Mouse (Mus musculus) left cerebral cortex, postnatal 4 days (tissue): ENCODE data around the gene Lamtor2. TPM values are rescaled to one million over a fixed set of nuclear protein-coding genes. Genes with fewer than 3 reads are reported as not detected.
"Not testable (repeated sequence)": the region's sequence is repeated elsewhere in the genome, so short reads cannot be mapped to it uniquely, and the experiment has no call there.

Source experiments
- DNase-seq: peaks from one replicate; pipeline ENCODE4 v3.0.0-alpha.2; 2022
- intact Hi-C: fragments of 180-260 bp; cut with DNase I; formaldehyde crosslinking; loops from one replicate; pipeline ENCODE4 v1.15.1; 2025
- total RNA-seq, 2 experiments: library from RNA; stranded (reverse); gene quantifications; 2 replicates each; pipeline ENCODE4 v1.2.3; 2021

Gene Lamtor2
- total RNA-seq = 100 to 1,000 TPM; 106 to 120 TPM

DNA sequence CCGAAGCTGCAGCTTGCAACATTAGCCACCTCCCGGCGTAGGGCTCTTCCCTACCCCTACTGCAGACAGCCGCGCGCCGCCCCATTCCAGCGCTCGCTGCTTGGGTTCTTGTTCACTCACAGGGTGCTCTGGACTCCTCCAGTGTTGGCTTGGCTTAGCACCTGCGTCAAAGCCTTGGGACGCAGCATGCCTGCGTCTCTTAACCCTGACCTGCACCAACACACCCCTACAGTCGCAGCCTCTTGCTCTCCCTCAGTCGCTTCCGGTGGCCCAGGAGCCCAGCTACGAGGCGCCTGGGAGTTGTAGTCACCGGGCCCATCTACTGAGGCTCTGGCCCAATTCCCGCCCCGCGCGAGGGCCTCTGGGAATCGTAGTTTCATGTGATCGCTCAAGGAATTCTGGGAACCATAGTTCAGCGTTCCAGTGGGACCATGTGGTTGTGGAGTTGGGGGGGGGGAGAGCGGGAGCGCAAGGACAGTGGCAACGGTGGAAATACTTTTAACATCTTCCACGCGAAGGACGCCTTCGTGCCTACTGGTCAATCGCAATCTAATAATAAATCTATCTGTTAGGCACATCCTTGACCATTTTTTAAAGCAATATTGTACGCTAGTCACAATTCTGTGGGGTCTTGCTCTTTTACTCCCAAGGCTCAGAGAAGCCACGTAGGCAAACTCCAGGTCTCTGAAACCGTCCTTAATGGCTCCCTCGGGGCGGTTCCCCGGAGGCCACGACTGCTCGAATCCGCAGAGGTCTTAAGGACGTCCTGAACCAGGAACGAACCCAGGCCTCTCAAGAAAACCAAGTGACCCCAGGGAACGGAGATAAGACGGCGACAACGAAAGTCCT, at the start of gene Lamtor2:
TSS of gene Lamtor2 (minus strand) at position 399 of the 849 bp plus-strand sequence.
- intact Hi-C loops = no loop called here
- DNase-seq = peak; percentile 99

DNA sequence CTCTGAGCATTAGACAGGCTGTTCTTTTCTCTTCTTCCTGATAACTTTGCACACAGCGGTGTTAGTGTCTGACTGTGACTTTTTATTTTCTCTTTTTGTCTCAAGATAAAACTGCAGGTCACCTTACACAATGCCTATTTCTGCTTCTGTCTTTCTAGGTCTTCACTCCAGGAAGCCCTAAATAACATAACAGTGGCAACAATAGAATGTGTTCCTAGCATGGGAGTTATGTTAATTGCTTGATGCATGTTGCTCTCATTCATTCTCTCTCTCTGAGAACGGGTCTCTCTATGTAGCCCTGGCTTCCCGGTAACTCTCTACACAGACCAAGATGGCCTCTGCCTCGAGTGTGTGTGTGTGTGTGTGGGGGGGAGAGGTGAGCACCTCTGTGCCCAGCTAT, 49.6 kb upstream of the Lamtor2 start:
- no peak for DNase-seq
- intact Hi-C loops = loop anchor here (10.0 kb wide), 1 partner anchor 142 kb away; no protein-coding TSS in a partner anchor

DNA sequence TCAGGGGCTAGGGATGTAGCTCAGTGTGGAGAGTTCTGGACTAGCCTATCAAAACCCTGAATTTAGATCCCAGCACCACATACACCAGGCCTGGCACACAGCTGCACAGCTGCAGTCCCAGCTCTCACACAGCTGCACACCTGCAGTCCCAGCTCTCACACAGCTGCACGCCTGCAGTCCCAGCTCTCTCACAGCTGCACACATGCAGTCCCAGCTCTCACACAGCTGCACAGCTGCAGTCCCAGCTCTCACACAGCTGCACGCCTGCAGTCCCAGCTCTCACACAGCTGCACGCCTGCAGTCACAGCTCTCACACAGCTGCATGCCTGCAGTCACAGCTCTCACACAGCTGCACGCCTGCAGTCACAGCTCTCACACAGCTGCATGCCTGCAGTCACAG, 43.7 kb upstream of the Lamtor2 start:
- DNase-seq, intact Hi-C loops: not testable (repeated sequence)

GRCm38 (mm10) chr3:88593893-88594580, 41.2 kb upstream of the Lamtor2 start:
- DNase-seq = no peak
- intact Hi-C loops = no loop called here

DNA sequence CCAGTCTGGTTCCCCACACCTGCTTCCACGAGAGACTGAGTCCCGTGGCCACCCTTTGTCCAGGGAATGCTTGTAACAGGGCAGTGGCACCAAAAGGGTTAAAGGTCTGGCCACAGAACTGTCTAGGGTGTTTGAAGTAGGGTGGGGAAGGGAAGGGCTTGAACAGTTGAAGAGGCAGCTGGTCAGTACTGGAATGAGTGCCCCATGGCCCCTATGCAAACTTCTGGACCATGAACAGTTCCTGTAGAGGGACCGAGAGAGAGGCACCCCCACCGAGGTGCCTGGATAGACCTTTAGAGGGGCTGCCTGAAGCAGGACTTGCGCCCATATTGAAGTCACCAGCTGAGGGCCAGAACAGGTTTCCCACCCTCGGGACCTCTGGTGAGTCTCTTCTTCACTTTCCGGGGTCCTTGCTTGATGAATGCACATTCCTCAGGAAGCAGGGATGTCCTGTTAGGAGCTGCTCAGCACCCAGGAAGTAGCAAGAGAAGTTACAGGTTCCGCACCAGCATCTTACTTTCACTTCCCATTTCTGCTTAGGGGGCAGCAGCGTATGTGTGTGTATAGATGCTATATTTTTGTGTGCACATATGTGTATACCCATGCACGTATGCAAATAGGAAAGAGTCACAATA, 40.2 kb upstream of the Lamtor2 start:
- DNase-seq = no peak
- intact Hi-C loops = no loop called here

DNA sequence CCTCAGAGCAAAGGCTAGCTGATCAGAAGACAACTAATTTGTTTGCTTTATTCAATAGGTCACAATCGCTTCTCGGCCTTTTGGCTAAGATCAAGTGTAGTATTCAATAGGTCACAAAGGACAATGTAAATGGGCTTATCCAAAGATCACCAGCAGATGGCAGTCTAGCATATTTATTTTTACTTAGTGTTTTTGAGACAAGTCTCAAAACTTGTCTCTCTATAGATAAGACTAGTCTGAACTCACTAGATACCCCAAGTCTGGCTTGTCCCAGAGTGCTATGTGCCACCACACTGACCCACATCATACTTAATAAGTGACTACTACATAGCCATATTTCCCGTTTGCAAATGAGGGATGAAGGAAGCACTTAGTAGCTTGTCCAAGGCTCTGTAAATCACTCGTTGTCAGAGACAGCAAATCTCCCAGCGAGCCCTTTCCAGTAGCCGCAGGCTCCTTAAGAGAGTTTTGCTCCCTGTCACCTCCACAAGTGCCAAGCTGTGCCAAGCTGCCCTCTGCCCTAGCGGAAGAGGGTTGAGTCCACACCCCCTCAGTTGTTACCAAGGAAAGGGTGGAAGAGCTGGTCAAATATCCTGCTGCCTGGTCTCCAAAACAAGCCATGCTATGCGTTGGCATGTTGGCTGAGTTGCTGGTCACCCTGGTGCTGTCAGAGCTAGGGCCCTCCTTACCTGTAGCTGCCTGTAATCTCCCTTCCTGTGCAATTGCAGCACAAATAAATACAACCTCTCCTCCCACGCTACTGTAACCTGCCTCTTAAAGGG, 39.3 kb upstream of the Lamtor2 start:
- intact Hi-C loops = no loop called here
- no peak for DNase-seq

DNA sequence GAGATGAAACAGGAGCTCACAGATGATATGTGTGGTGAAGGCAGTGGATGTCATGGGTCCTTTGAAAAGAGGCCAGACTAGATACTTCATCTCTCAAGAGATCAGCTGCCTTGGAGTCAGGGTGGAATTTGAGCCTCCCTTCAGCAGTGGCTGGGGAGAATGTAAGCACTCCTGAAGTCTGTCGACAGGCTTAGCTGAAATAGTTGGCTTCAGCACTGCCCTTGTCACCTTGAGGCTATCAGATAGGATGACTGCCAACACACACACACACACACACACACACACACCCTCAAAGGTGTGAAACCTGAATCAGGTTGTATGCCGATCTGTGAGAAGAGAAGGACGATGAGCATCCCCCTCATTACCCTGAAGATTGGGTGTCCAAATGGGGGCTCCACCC, 38.2 kb upstream of the Lamtor2 start:
- no peak for DNase-seq
- intact Hi-C loops = no loop called here

DNA sequence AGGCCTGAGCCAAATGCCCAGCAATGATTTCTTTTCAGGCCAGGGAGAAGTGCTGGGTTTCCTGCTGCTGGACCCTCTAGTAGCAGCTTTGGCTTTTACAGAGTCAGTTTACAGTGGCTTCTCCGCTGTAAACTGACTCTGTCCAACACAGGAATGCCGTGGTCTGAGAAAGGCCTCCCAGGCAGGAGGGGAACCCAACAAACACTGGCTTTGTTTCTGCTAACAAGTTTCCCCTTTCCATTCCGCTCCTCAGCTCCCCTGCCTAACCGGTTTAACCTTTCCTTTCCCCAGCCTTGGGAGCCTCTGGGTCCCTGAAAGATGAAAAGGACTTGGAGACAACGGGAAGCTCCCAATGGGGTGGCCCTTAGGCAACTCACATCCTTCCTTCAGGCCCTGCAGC, 37.4 kb upstream of the Lamtor2 start:
- DNase-seq = no peak

GRCm38 (mm10) chr3:88586640-88587039, 33.8 kb upstream of the Lamtor2 start:
- DNase-seq = no peak
- intact Hi-C loops = no loop called here

More for the DNA sequence above, 37.4 kb upstream of the Lamtor2 start:
- intact Hi-C loops = no loop called here

DNA sequence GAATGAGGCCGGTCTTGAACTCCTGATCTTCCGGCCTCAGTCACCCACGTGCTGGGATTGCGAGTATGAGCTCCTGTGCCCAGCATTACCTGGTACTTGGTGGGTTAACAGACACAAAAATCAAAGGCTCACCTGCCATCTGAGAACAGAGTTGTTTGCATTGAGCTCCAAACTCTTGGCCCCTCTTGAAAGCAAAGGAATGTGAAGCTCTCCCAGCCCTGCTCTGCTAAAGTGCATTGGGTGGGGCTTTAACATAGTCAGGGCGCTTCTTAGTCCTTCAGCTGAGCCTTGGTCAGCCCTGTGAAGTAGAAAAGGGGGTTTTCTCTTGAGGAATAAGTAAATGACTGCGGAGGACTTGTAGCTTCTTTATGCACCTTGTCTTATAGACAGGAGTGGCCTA, 32.9 kb upstream of the Lamtor2 start:
- intact Hi-C loops = no loop called here
- no peak for DNase-seq

DNA sequence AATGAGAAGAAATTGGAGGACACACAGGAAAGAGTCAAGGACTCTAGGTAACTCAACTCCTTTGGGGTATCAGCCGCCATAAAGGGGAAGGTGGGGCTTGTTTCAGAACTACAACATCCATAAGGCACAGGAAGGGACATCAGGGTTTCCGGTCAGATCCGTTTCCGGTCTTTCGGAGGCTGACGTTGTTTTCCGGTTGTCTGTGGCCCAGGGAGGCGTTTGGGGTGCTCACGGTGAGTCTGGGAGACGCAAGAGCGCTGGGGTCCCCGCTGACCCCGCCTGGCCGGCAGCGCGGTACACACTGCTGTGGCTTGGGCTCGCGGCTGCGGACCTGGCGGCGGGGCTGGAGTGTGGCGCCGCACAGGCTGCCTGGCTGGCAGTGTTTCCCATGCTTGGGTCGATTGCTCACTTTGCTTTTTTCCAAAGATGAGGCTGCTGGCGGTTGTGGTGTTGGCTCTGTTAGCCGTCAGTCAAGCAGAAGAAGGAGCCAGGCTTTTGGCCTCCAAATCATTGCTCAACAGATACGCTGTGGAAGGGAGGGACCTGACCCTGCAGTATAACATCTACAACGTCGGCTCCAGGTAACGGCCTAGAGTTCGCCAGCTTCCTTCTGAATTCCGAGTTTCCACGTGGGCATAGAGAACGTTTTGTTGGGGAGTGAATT, 26.7 kb upstream of the Lamtor2 start:
- intact Hi-C loops = no loop called here
- peak; percentile 67 for DNase-seq

DNA sequence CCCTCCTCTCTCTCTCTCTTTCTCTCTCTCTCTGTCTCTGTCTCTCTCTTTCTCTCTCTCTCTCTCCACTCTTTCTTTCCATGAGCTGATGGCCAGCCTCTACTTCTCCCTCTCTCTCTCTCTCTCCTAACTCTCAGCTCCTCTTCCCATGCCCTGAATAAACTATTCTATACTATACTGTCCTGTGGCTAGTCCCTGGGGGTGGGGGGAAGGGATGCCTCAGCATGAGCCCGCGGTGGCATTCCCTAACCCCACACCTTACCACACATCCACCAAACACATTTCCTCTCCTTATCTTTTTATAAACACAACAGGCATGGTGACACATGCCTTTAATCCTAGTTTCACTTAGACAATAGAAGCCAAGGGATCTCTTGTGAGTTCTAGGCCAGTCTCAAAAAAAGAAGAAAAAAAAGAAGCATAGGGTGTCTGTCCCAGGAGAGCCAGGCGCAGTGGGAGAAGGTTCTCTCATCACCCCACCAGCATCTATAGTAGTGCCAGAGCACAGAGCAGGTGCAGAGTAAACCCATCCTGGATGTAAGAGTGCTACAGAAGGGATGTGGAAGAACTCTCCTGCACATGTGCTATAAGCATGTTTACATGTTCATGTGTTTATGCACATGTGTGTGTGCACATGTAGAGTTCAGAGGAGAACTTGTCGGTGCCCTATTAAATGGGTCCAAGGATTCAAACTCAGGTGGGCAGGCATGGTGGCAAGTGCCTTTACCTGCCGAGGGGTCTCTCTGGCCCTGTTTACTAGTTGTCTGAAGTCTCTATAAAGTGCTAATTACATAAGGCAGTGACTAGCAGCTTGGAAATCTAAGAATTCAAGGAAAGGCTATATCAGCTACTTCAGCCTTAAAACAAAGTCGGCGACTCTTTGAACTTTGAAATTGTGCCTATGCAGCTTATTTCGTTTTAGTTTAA, 25.9 kb upstream of the Lamtor2 start:
- intact Hi-C loops = no loop called here
- DNase-seq = no peak

DNA sequence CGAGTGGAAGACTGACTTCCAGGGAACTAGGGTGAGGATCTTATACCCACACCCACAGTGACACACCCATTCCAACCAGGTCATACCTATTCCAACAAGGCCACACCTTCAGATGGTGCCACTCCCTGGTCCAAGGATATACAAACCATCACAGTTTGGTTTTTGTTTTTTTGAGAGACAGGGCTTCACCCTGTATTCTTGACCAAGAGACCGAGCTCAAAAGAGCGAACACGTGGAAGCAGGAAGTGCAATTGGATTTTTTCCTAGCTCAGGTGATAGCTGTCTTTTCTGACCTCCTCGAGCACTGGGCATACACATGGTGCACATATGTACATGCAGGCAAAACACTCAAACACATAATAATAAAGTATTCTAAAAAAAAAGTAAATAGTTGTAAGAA, 25.0 kb upstream of the Lamtor2 start:
- DNase-seq, intact Hi-C loops: not testable (repeated sequence)

DNA sequence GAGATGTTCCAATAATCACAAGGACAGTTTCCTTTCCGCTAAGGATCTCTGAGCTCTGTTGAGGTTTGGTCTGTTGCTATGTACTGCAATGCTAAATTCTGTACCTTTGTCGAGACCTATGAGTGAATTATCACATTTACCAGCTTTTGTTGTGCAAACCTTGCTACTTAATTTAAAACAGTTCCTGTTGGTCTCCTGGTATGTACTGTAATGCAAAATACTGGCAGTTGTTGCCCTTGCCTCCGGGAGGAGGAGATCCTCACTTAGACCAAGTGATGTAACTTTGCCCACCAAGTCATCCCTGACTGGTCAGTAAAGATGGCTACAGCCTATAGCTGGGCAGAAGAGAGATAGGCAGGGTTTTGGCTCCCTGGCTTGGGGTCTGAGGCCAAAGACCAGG, 22.7 kb upstream of the Lamtor2 start, which contains the start of gene Ssr2:
TSS of gene Ssr2 (plus strand) at position 337 of the 400 bp plus-strand sequence.
- no peak for DNase-seq
- intact Hi-C loops = no loop called here

GRCm38 (mm10) chr3:88573810-88574209, 20.9 kb upstream of the Lamtor2 start:
- DNase-seq = no peak
- intact Hi-C loops = no loop called here

DNA sequence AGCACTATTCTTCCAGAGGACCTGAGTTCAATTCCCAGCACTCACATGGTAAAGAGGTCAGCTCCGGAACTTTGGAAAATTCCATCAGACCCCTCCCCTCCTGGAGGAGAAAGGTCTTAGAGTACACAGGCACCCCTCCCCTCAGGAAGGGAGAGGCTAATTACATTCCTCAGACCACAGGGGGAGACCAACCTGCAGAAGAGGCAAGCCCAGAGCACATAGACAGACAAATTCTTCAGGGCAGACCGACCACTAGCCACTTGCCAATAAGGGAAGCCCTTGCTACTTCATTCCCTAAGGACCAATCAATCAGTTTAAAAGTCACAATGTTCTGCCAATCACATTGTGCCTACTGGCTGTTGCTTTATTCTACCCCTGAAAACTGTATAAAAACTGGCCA, 20.0 kb upstream of the Lamtor2 start:
- DNase-seq = no peak
- intact Hi-C loops = no loop called here

GRCm38 (mm10) chr3:88571856-88572255, 19.0 kb upstream of the Lamtor2 start:
- DNase-seq = no peak
- intact Hi-C loops = no loop called here

- intact Hi-C loops = no loop called here
- no peak for DNase-seq
Measured at GRCm38 (mm10) chr3:88570341-88570740, 17.5 kb upstream of the Lamtor2 start.

GRCm38 (mm10) chr3:88569694-88570093, 16.8 kb upstream of the Lamtor2 start:
- intact Hi-C loops = no loop called here
- no peak for DNase-seq
